Mouse (Mus musculus) heart, embryonic 11.5 days (tissue): Measurements from ENCODE around the gene Rpl6. TPM values are rescaled to one million over a fixed set of nuclear protein-coding genes. Genes with fewer than 3 reads are reported as not detected.
A peak's percentile ranks its signal among the peaks of the same experiment; 100 is the strongest.

Experiments used
- ATAC-seq: fragments of 200-750 bp; cut with Nextera tagmentation; replicated peaks from 2 replicates; pipeline ENCODE4 v1.8.0; 2017; ENCODE audit warnings: moderate library complexity; ENCODE audit not compliant: insufficient number of reproducible peaks, low FRiP score, low TSS enrichment
- H3K27ac ChIP-seq: fragments of 300-500 bp; sonication (generic); 2 replicates; pipeline ENCODE4 v1.5.1; 2014; ENCODE audit warnings: mild to moderate bottlenecking, low read depth, low read length
- H3K27me3 ChIP-seq: fragments of 300-500 bp; sonication (generic); 2 replicates; pipeline ENCODE4 v1.6.1; 2014; ENCODE audit warnings: mild to moderate bottlenecking, low read length, mixed read lengths; ENCODE audit not compliant: control insufficient read depth, insufficient read depth
- H3K36me3 ChIP-seq: fragments of 300-500 bp; sonication (generic); 2 replicates; pipeline ENCODE4 v1.6.1; 2014; ENCODE audit warnings: mild to moderate bottlenecking, low read length, moderate library complexity, mixed read lengths; ENCODE audit not compliant: control insufficient read depth, insufficient read depth
- H3K4me1 ChIP-seq: fragments of 300-500 bp; sonication (generic); 2 replicates; pipeline ENCODE4 v1.6.1; 2014; ENCODE audit warnings: low read length; ENCODE audit not compliant: control insufficient read depth, insufficient read depth
- H3K4me2 ChIP-seq: fragments of 300-500 bp; sonication (generic); 2 replicates; pipeline ENCODE4 v1.6.1; 2014; ENCODE audit warnings: mild to moderate bottlenecking, moderate library complexity
- H3K4me3 ChIP-seq: fragments of 300-500 bp; sonication (generic); 2 replicates; pipeline ENCODE4 v1.5.1; 2014; ENCODE audit warnings: low read depth, low read length
- H3K9ac ChIP-seq: fragments of 300-500 bp; sonication (generic); 2 replicates; pipeline ENCODE4 v1.6.1; 2014; ENCODE audit warnings: mild to moderate bottlenecking, low read depth, low read length, moderate library complexity
- H3K9me3 ChIP-seq: fragments of 300-500 bp; sonication (generic); replicated peaks from 2 replicates; pipeline ENCODE4 v1.6.1; 2016; ENCODE audit warnings: low read length; ENCODE audit not compliant: control insufficient read depth
- WGBS: fragments of 180-500 bp; shearing (Covaris S2); extraction: QIAGEN DNeasy Blood & Tissue Kit; methylation state at CpG from one replicate; pipeline ENCODE4 v1.1.7; 2014; ENCODE audit not compliant: insufficient replicate concordance; 5-methylcytosine and 5-hydroxymethylcytosine counted together
- polyA plus RNA-seq: library from polyadenylated mRNA; unstranded; fragments of >200 nt; fragmentation: Nextera tagmentation; extraction: Ambion mirVana; gene quantifications from 2 replicates; pipeline ENCODE4 v1.2.1, GENCODE M21; 2014

Gene Rpl6
- polyA plus RNA-seq = 498 and 592 TPM in 2 replicates

DNA sequence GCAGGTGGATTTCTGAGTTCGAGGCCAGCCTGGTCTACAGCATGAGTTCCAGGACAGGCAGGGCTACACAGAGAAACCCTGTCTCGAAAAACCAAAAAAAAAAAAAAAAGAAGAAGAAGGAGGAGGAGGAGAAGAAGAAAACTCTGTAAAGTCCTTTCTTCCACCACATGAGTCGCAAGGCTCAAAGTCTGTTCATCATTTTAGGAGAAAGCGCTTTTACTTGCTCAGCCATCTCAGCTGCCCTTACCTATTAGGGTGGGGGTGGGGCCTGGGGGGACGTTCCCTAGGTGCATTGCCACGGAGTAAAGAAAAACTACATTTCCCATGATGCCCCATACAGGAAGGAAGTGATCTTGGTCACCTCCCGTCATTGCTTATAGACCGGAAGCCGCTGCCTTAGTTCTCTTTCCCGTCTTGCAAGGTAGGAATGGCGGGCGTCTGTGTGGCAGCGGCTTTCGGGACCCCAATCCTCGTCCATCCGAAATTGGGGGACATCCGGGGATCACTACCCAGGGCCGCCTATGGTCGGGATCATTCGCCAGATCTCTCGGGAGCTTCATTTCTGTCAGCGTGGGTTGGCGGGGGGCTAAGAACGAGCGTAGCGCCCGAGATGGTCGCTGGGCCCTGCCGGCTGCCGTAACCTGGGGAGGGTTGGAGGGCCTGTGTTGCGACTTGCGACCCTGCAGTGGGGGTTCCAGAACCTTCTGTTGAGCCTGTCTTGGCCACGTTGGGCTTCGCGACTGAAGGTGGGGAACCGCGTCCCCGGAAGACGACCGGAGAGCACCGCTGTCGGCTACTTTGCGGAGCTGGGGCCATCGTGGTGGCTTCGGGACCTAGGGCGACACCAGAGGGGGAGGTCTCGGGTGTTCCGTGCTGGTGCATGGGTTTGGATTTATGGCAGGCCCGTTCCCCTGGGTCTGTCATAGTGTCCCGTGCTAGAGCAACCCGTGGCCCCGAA is at the start of gene Rpl6:
Rpl6 (plus strand) TSS at position 350 of the 958 bp plus-strand sequence.
- 2% methylated on average over 52 of the region's 52 CpGs for WGBS
- peak; percentile 77 for ATAC-seq
- no peaks in the 10 kb centered on the region for H3K27me3 ChIP-seq
- H3K9me3 ChIP-seq = no peaks in the 10 kb centered on the region
- peak within 1 kb of the TSS; percentile 75 for H3K27ac ChIP-seq
- peaks cover 16% of the 10 kb centered on the region for H3K4me1 ChIP-seq
- H3K4me3 ChIP-seq = peak within 1 kb of the TSS; percentile 89
- H3K9ac ChIP-seq = peak within 1 kb of the TSS; percentile 82
- H3K36me3 ChIP-seq = peaks cover 31% of the 10 kb centered on the region
- H3K4me2 ChIP-seq = peak within 1 kb of the TSS; percentile 81

DNA sequence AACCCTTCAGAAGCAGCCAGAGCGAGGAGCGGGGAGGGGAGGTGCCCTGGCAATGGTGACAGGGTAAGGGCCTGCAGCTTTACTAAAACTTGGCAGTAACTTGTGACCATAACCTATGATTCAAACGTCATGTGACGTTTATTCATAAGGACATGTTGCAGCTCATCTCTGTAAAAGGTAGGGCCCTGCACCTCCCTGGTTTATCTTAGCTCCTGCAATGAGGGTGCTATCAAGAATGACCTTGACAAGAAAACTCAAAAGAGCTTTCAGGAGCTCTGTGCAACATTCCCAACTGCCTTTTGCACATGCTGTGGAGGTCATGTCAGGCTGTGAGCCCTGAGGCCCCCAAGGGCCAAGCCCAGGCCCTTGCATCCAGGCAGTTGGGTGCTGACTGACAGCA is 48.2 kb upstream of the Rpl6 start:
- ATAC-seq = no peak
- no peak overlapping the region for H3K27ac ChIP-seq
- WGBS = 92% methylated on average over 4 of the region's 4 CpGs

GRCm38 (mm10) chr5:121157017-121157416 is 47.3 kb upstream of the Rpl6 start:
- ATAC-seq = no peak
- WGBS = 45% methylated on average over 2 of the region's 2 CpGs
- Histone ChIP-seq H3K27ac (no peak overlapping the region), H3K4me3 (no peak overlapping the region), H3K4me1 (peaks cover 13% of the 10 kb centered on the region), H3K9me3 (no peaks in the 10 kb centered on the region), H3K9ac (no peak overlapping the region), H3K36me3 (peaks cover 33% of the 10 kb centered on the region), H3K4me2 (no peak overlapping the region), H3K27me3 (no peaks in the 10 kb centered on the region)

More for the DNA sequence above, 48.2 kb upstream of the Rpl6 start:
- Histone ChIP-seq H3K4me3 (no peak overlapping the region), H3K27me3 (no peaks in the 10 kb centered on the region), H3K4me1 (peaks cover 13% of the 10 kb centered on the region), H3K4me2 (no peak overlapping the region), H3K9me3 (no peaks in the 10 kb centered on the region), H3K9ac (no peak overlapping the region), H3K36me3 (peaks cover 32% of the 10 kb centered on the region)

DNA sequence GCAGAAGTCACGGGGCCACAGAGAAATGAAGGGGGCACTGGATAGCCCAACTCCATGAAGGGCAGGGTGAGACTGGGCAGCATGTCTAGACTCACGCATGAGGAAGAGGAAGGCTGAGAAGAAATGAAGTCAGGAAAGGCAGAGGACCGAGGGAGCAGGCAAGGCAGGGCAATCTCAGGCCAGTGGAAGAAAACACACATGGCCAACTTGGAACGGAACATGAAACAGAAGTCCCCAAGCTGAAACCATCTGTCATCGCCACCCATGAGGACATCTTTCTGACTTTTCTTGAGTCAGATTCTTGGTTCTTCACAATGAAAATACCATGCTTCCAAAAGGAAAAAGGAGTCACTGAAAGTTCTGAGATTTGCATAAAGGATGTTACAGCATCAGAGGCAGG is 46.8 kb upstream of the Rpl6 start:
- H3K4me1 ChIP-seq = peaks cover 13% of the 10 kb centered on the region
- no peak overlapping the region for H3K4me3 ChIP-seq
- no peak for ATAC-seq
- H3K27ac ChIP-seq = no peak overlapping the region
- 90% methylated on average over 5 of the region's 5 CpGs for WGBS
- H3K9ac ChIP-seq = no peak overlapping the region
- H3K4me2 ChIP-seq = no peak overlapping the region
- H3K9me3 ChIP-seq = no peaks in the 10 kb centered on the region
- H3K36me3 ChIP-seq = peaks cover 33% of the 10 kb centered on the region
- no peaks in the 10 kb centered on the region for H3K27me3 ChIP-seq

- no peak for ATAC-seq
- H3K9ac ChIP-seq = no peak overlapping the region
- H3K36me3 ChIP-seq = peaks cover 38% of the 10 kb centered on the region
- WGBS = 51% methylated on average over 7 of the region's 7 CpGs
- H3K4me2 ChIP-seq = no peak overlapping the region
- H3K4me1 ChIP-seq = peaks cover 13% of the 10 kb centered on the region
- 0 out of 2 replicates have a peak overlapping the region, but pooled peaks have one; percentile 2 for H3K27ac ChIP-seq
- no peaks in the 10 kb centered on the region for H3K27me3 ChIP-seq
- no peaks in the 10 kb centered on the region for H3K9me3 ChIP-seq
- no peak overlapping the region for H3K4me3 ChIP-seq
Observed at GRCm38 (mm10) chr5:121158966-121159365, 45.3 kb upstream of the Rpl6 start.

DNA sequence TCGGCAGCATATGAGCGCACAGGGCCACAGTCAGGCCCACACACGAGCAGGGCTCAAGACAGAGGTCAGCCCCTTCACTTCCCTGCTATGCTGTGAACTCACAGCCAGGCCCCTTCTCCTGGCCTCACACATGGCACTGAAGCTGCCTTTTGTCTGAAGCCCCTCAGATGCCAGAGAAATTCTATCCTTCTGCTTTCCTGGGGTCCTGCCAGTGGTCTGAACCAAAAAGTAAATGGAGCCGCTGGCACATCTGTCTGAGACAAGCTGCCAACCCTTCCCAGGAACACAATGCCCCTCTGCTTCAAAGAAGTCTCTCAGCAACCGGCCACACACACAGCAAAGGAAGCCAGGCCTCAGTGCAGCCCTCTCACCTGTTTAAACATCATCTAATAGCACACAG is 42.0 kb upstream of the Rpl6 start:
- peaks cover 50% of the 10 kb centered on the region for H3K36me3 ChIP-seq
- H3K27me3 ChIP-seq = no peaks in the 10 kb centered on the region
- peaks cover 11% of the 10 kb centered on the region for H3K4me1 ChIP-seq
- H3K4me3 ChIP-seq = no peak overlapping the region
- WGBS = 88% methylated on average over 5 of the region's 5 CpGs
- H3K27ac ChIP-seq = no peak overlapping the region
- H3K9ac ChIP-seq = no peak overlapping the region
- ATAC-seq = no peak
- no peak overlapping the region for H3K4me2 ChIP-seq
- H3K9me3 ChIP-seq = no peaks in the 10 kb centered on the region

DNA sequence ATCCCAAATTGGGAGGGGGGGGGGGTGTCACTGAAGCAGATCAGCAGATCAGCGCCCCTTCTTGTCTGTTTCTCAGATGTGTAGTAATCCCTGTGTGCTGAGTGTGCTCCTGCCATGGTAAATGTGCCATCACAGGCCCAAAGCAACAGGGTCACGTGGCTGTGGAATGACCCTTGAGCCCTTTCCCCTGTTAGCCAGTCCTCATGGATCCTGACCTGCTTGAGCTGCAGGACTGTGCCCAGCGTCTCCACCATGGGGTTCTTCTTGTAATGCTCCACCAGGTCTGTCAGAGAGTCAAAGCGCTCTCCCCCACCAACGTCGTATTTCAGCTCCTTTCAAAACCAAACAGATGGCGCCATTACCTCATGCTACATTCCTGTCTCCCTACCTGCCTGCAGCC is 41.4 kb upstream of the Rpl6 start:
- no peaks in the 10 kb centered on the region for H3K27me3 ChIP-seq
- no peak overlapping the region for H3K4me3 ChIP-seq
- H3K36me3 ChIP-seq = peaks cover 49% of the 10 kb centered on the region
- H3K4me1 ChIP-seq = peaks cover 11% of the 10 kb centered on the region
- no peak overlapping the region for H3K9ac ChIP-seq
- H3K9me3 ChIP-seq = no peaks in the 10 kb centered on the region
- 86% methylated on average over 7 of the region's 7 CpGs for WGBS
- H3K27ac ChIP-seq = no peak overlapping the region
- no peak for ATAC-seq
- H3K4me2 ChIP-seq = no peak overlapping the region

DNA sequence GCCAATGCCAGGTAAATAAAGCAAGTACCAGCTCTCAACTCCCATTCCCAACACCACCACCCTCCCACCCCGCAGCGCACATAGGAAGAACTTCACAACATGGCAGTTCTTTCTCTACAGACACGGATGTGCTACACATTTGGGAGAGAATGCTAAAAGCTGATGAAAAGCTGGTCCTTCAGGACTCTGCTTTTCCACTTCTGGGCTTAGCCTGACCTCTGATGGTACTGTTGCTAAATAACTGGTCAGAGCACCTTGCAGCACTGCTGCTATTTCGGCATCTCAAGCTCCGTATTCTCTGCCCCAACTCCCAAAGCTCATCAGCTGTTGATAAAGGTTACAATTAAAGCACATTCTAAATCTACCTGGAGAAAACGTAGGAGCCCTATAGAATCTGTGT is 37.4 kb upstream of the Rpl6 start:
- Histone ChIP-seq H3K4me2 (no peak overlapping the region), H3K27me3 (no peaks in the 10 kb centered on the region), H3K4me1 (no peaks in the 10 kb centered on the region), H3K4me3 (no peak overlapping the region), H3K9ac (no peak overlapping the region), H3K36me3 (peaks cover 51% of the 10 kb centered on the region), H3K27ac (no peak overlapping the region), H3K9me3 (no peaks in the 10 kb centered on the region)
- no peak for ATAC-seq
- WGBS = 92% methylated on average over 6 of the region's 6 CpGs
